Mouse (Mus musculus) brain, embryonic 14.5 days (tissue): ENCODE results near the gene Lats1.

Experiments
- CTCF ChIP-seq: fragments of 200-500 bp; IDR thresholded peaks from 2 replicates; pipeline ENCODE4 v1.5.1; 2012; ENCODE audit warnings: inconsistent platforms, mild to moderate bottlenecking, moderate library complexity, borderline replicate concordance; ENCODE audit not compliant: insufficient read depth, insufficient read length; ENCODE audit errors: extremely low read depth
- POLR2A ChIP-seq: fragments of 200-500 bp; IDR thresholded peaks from 2 replicates; pipeline ENCODE4 v1.6.1; 2012; ENCODE audit warnings: mild to moderate bottlenecking, inconsistent platforms, borderline replicate concordance; ENCODE audit not compliant: poor library complexity, insufficient read depth, insufficient read length, severe bottlenecking; ENCODE audit errors: extremely low read depth

- TF ChIP-seq POLR2A (peak; percentile 97), CTCF (no peak)
Measured at GRCm38 (mm10) chr10:7680731-7681301, at the start of gene Lats1, which contains the start of gene Pcmt1.
